Mouse (Mus musculus) thymus, adult 18-20 months (tissue): Measurements from ENCODE around the gene Ttc14.

Source experiments
- DNase-seq, 2 experiments: peaks; one replicate each; pipeline ENCODE4 v3.0.0; 2022; ENCODE audit warnings: mixed read lengths in 2 of 2

Gene Ttc14

GRCm38 (mm10) chr3:33799617-33800512 is at the start of gene Ttc14:
Gene Ttc14 (plus strand): TSS chr3:33799832.
- DNase-seq = peak; percentile 93 to 96

GRCm38 (mm10) chr3:33790975-33791374 is 8.7 kb upstream of the Ttc14 start:
- no peak for DNase-seq

GRCm38 (mm10) chr3:33800513-33800820 is 835 bp downstream of the Ttc14 start:
- no peak for DNase-seq

- no peak for DNase-seq
Measured at GRCm38 (mm10) chr3:33807151-33807550, 7.5 kb downstream of the Ttc14 start.

- no peak for DNase-seq
Measured at GRCm38 (mm10) chr3:33824135-33824946, 24.7 kb downstream of the Ttc14 start.

GRCm38 (mm10) chr3:33832351-33832750 is 32.7 kb downstream of the Ttc14 start:
- no peak for DNase-seq

GRCm38 (mm10) chr3:33836576-33836975 is 36.9 kb downstream of the Ttc14 start:
- DNase-seq = no peak

- DNase-seq = no peak
Measured at GRCm38 (mm10) chr3:33838877-33839276, 39.2 kb downstream of the Ttc14 start.

GRCm38 (mm10) chr3:33843801-33844632 is 44.4 kb downstream of the Ttc14 start, which contains the start of gene Ccdc39:
Gene Ccdc39 (minus strand): TSS chr3:33844310.
- peak; percentile 22 to 24 for DNase-seq

GRCm38 (mm10) chr3:33846639-33847038 is 47.0 kb downstream of the Ttc14 start:
- no peak for DNase-seq

- DNase-seq = no peak
Measured at GRCm38 (mm10) chr3:33850856-33851255, 51.2 kb downstream of the Ttc14 start.

- no peak for DNase-seq
Measured at GRCm38 (mm10) chr3:33853062-33853461, 53.4 kb downstream of the Ttc14 start.

- DNase-seq = no peak
Measured at GRCm38 (mm10) chr3:33858939-33859338, 59.3 kb downstream of the Ttc14 start.

GRCm38 (mm10) chr3:33864000-33864540 is 64.4 kb downstream of the Ttc14 start:
- DNase-seq = no peak
